ENCODE assay signal across 9 mouse cellular contexts in the genomic region with DNA sequence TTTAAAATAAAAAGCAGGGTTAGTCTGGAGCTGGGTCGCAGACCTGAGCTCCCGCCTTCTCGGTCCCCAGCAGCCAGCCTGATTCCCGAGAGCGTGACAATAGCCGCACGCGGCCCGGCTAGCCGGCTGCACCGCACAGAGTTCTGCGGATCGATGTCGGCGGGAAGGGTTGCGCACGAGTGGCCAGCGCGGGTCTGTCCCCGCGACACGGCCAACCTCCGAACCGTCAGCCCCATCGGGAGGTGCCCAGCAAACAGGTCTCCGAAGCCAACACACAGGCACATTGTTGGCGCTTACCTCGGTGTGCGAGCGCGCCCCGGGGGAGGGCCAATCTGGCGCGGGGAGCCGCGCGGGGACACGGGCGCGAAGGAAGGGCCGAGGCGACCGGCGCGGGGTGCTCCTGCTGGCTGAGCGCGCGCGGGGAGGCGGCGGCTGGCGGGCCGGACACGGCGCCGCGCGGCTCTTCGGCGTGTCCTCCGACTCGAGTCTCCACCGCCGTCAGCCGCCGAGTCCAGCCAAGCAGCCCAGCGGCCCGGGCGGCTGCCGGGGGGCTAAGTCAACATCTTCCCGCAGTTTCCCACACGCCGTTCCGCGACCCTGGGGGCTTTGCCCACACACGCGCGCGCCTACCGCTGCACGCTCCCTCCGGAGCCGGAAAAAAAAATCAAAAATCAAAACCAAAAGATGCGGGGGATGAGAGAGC. TPM values are rescaled to one million over a fixed set of nuclear protein-coding genes. Genes with fewer than 3 reads are reported as not detected.
DNase-seq lines count a peak whose midpoint lies in the region; ATAC-seq and TF ChIP-seq lines count a peak whose summit lies in the region.
"Had no signal": no experiment of that assay in that cellular context is flagged by ENCODE, and none has a peak within 500 bp of the region (broad histone marks: within the 10 kb centered on the region; RNA-seq: fewer than 3 reads in every experiment).

No protein-coding gene starts in this region.

- H3K4me2 ChIP-seq in embryonic facial prominence, embryonic 15.5 days (replicated peaks) = peak overlapping the region; percentile 58
- peak overlapping the region; percentile 71 for H3K4me2 ChIP-seq in limb, embryonic 14.5 days (replicated peaks; ENCODE audit: low read depth, low read length, severe bottlenecking)
- H3K4me2 ChIP-seq in midbrain, postnatal 0 days (ENCODE audit: low read depth, low read length, poor library complexity, severe bottlenecking) = peak overlapping the region; percentile 73

- H3K36me3 ChIP-seq in embryonic facial prominence, embryonic 15.5 days = no peaks in the 10 kb centered on the region
- H3K36me3 ChIP-seq in hindbrain, embryonic 10.5 days = no peaks in the 10 kb centered on the region
- H3K36me3 ChIP-seq in limb, embryonic 14.5 days (ENCODE audit: control insufficient read depth, insufficient read depth, low read length) = no peaks in the 10 kb centered on the region
- no peaks in the 10 kb centered on the region for H3K36me3 ChIP-seq in midbrain, postnatal 0 days (ENCODE audit: insufficient read depth, low read length)

- no peak for TF ChIP-seq CTCF in midbrain, postnatal 0 days (IDR thresholded peaks at IDR 0.05)

- H3K9ac ChIP-seq in embryonic facial prominence, embryonic 15.5 days = peak overlapping the region; percentile 98
- peak overlapping the region; percentile 99 for H3K9ac ChIP-seq in limb, embryonic 14.5 days (ENCODE audit: low read depth, low read length, severe bottlenecking)
- H3K9ac ChIP-seq in midbrain, postnatal 0 days (replicated peaks; ENCODE audit: low read length, poor library complexity, severe bottlenecking) = peak overlapping the region; percentile 84

- H3K27ac ChIP-seq in embryonic facial prominence, embryonic 15.5 days (replicated peaks) = peak overlapping the region; percentile 100
- peak overlapping the region; percentile 99 for H3K27ac ChIP-seq in hindbrain, embryonic 10.5 days
- H3K27ac ChIP-seq in limb, embryonic 14.5 days (replicated peaks; ENCODE audit: low read depth, low read length) = peak overlapping the region; percentile 100
- peak overlapping the region; percentile 91 for H3K27ac ChIP-seq in midbrain, postnatal 0 days (ENCODE audit: low read depth, low read length)

- peaks cover 28% of the 10 kb centered on the region for H3K4me1 ChIP-seq in embryonic facial prominence, embryonic 15.5 days
- H3K4me1 ChIP-seq in hindbrain, embryonic 10.5 days (replicated peaks) = peaks cover 44% of the 10 kb centered on the region
- H3K4me1 ChIP-seq in limb, embryonic 14.5 days (ENCODE audit: control insufficient read depth, insufficient read depth, low read length) = peaks cover 27% of the 10 kb centered on the region
- H3K4me1 ChIP-seq in midbrain, postnatal 0 days (ENCODE audit: insufficient read depth, low read length) = no peaks in the 10 kb centered on the region

- H3K27me3 ChIP-seq in embryonic facial prominence, embryonic 15.5 days = no peaks in the 10 kb centered on the region
- no peaks in the 10 kb centered on the region for H3K27me3 ChIP-seq in hindbrain, embryonic 10.5 days (ENCODE audit: insufficient read depth, poor library complexity, severe bottlenecking)
- H3K27me3 ChIP-seq in limb, embryonic 14.5 days (ENCODE audit: control insufficient read depth, insufficient read depth, low read length) = no peaks in the 10 kb centered on the region
- no peaks in the 10 kb centered on the region for H3K27me3 ChIP-seq in midbrain, postnatal 0 days (ENCODE audit: insufficient read depth, low read length)

- under 1% methylated on average over 82 of the region's 84 CpGs for WGBS in embryonic facial prominence, embryonic 15.5 days
- under 1% methylated on average over 84 of the region's 84 CpGs for WGBS in hindbrain, embryonic 10.5 days
- 3% methylated on average over 49 of the region's 84 CpGs for WGBS in limb, embryonic 14.5 days
- under 1% methylated on average over 52 of the region's 84 CpGs for WGBS in midbrain, postnatal 0 days

- no peaks in the 10 kb centered on the region for H3K9me3 ChIP-seq in embryonic facial prominence, embryonic 15.5 days (replicated peaks)
- H3K9me3 ChIP-seq in hindbrain, embryonic 10.5 days = no peaks in the 10 kb centered on the region
- H3K9me3 ChIP-seq in limb, embryonic 14.5 days (ENCODE audit: control insufficient read depth, low read length) = no peaks in the 10 kb centered on the region
- no peaks in the 10 kb centered on the region for H3K9me3 ChIP-seq in midbrain, postnatal 0 days (ENCODE audit: low read length)

- TF ChIP-seq POLR2A in limb, embryonic 14.5 days (IDR thresholded peaks at IDR 0.05; ENCODE audit: borderline replicate concordance, extremely low read depth, insufficient read depth, insufficient read length) = no peak

- ATAC-seq in embryonic facial prominence, embryonic 15.5 days (ENCODE audit: insufficient number of reproducible peaks, low FRiP score, low TSS enrichment, low read depth) = no peak
- no peak for ATAC-seq in limb, embryonic 14.5 days (ENCODE audit: low FRiP score, low read depth)
- ATAC-seq in midbrain, postnatal 0 days (ENCODE audit: low FRiP score) = peak; percentile 18

- peak overlapping the region; percentile 80 for H3K4me3 ChIP-seq in embryonic facial prominence, embryonic 15.5 days (replicated peaks)
- peak overlapping the region; percentile 97 for H3K4me3 ChIP-seq in hindbrain, embryonic 10.5 days
- H3K4me3 ChIP-seq in limb, embryonic 14.5 days (replicated peaks; ENCODE audit: low read length) = peak overlapping the region; percentile 96
- H3K4me3 ChIP-seq in midbrain, postnatal 0 days (ENCODE audit: low read depth, low read length) = peak overlapping the region; percentile 96

- peak; percentile 31 for DNase-seq in kidney, adult 11 months
- no peak for DNase-seq in kidney, adult 9 months
- DNase-seq in R1 (ENCODE audit: low read depth, low spot score) = peak; percentile 25
- DNase-seq in hindbrain, embryonic 10.5 days (ENCODE audit: low spot score) = peak; percentile 65
- no peak for DNase-seq in limb, embryonic 14.5 days (ENCODE audit: low spot score)
- DNase-seq in midbrain, postnatal 0 days (ENCODE audit: low spot score) = no peak
- DNase-seq in urinary bladder, postnatal 36 days (ENCODE audit: low spot score in 2 of 2) = peak; percentile 12 to 21

RNA-seq across cellular contexts. Expression of a gene that starts 1.9 kb away (rescaled TPM):
- 83.6 and 86.7 TPM in 2 replicates for polyA plus RNA-seq in embryonic facial prominence, embryonic 15.5 days (2015; fragmentation: Nextera tagmentation; extraction: Ambion mirVana)
- polyA plus RNA-seq in hindbrain, embryonic 10.5 days (2016; fragmentation: Nextera tagmentation; extraction: Ambion mirVana) = 64.4 and 64.6 TPM in 2 replicates
- polyA plus RNA-seq in limb, embryonic 14.5 days (2012; rRNA removed) = 147 and 174 TPM in 2 replicates
- 119 and 141 TPM in 2 replicates for polyA plus RNA-seq in limb, embryonic 14.5 days (2014; fragmentation: Nextera tagmentation; extraction: Ambion mirVana)
- 102 and 116 TPM in 2 replicates for total RNA-seq in midbrain, postnatal 0 days (2014; rRNA removed)
- 83.6 and 92.9 TPM in 2 replicates for polyA plus RNA-seq in midbrain, postnatal 0 days (2015; fragmentation: Nextera tagmentation; extraction: Ambion mirVana)
- total RNA-seq: MEL had no signal

Comparison
In these comparisons a context has a peak if more than half of its experiments do, and no peak if none do; other contexts are left out.
1. DNase-seq: peak in kidney, adult 11 months (single experiment), R1 (single experiment), hindbrain, embryonic 10.5 days (single experiment) and urinary bladder, postnatal 36 days (2 of 2); none in kidney, adult 9 months (single experiment), limb, embryonic 14.5 days (single experiment) and midbrain, postnatal 0 days (single experiment).
2. Peak in every context shown above with its lines, with median percentiles within 50 percentile points of each other: H3K27ac ChIP-seq, H3K4me2 ChIP-seq, H3K4me3 ChIP-seq and H3K9ac ChIP-seq.